29 mouse cellular contexts compared by ENCODE assay signal in the genomic region with DNA sequence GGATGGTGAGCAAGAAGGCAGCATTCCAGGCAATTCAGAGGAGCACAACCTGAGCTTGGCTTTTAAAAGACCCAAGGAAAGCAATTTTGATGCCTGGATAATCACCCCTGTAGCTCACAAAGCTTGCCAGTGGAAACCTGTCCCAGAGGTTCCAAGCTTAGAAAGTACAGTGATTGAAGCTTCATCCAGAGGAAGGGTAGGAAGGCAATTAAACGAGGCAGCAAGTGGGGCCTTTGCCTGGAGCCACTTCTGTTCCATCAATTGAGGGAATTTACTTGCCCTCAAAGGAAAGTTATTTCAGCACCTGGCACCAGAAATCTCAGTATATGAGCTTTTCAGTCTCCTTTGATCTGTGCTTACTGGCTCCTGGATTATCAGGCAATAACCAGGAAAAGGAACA.
DNase-seq lines count a peak whose midpoint lies in the region; ATAC-seq and TF ChIP-seq lines count a peak whose summit lies in the region.
"Had no signal": no experiment of that assay in that cellular context is flagged by ENCODE, and none has a peak within 500 bp of the region (broad histone marks: within the 10 kb centered on the region; RNA-seq: fewer than 3 reads in every experiment).

No protein-coding gene starts in this region.

- intact Hi-C loops in heart, adult 2 months (cut with DNase I) = no loop called here

- no peaks in the 10 kb centered on the region for H3K79me2 ChIP-seq in heart, adult 2 months (replicated peaks; ENCODE audit: control insufficient read depth, insufficient read depth, low read length)

- peak overlapping the region; percentile 22 for H3K27ac ChIP-seq in heart, embryonic 12.5 days (ENCODE audit: poor library complexity, severe bottlenecking)
- no peak overlapping the region for H3K27ac ChIP-seq in heart, adult 2 months
- peak overlapping the region; percentile 51; the same call in 1 of the 2 replicates for H3K27ac ChIP-seq in lung, postnatal 0 days (ENCODE audit: low read length)
- H3K27ac ChIP-seq in limb, embryonic 14.5 days (replicated peaks; ENCODE audit: low read depth, low read length) = no peak overlapping the region
- H3K27ac ChIP-seq in hindbrain, embryonic 13.5 days = no peak overlapping the region
- H3K27ac ChIP-seq: embryonic facial prominence, embryonic 13.5 days; hindbrain, embryonic 14.5 days; lung, embryonic 15.5 days; stomach, embryonic 15.5 days had no signal

- no peak overlapping the region for H3K4me2 ChIP-seq in heart, embryonic 12.5 days
- no peak overlapping the region for H3K4me2 ChIP-seq in lung, postnatal 0 days (replicated peaks; ENCODE audit: low read depth, low read length)
- no peak overlapping the region for H3K4me2 ChIP-seq in limb, embryonic 14.5 days (replicated peaks; ENCODE audit: low read depth, low read length, severe bottlenecking)
- H3K4me2 ChIP-seq in hindbrain, embryonic 13.5 days = no peak overlapping the region
- H3K4me2 ChIP-seq: embryonic facial prominence, embryonic 13.5 days; hindbrain, embryonic 14.5 days; liver, embryonic 11.5 days; lung, embryonic 15.5 days; stomach, embryonic 15.5 days had no signal

- no peaks in the 10 kb centered on the region for H3K36me3 ChIP-seq in heart, embryonic 12.5 days
- no peaks in the 10 kb centered on the region; the same call in 1 of the 2 replicates for H3K36me3 ChIP-seq in heart, adult 2 months (ENCODE audit: control insufficient read depth, insufficient read depth, low read length)
- no peaks in the 10 kb centered on the region for H3K36me3 ChIP-seq in lung, postnatal 0 days (ENCODE audit: insufficient read depth, low read length)
- no peaks in the 10 kb centered on the region for H3K36me3 ChIP-seq in limb, embryonic 14.5 days (ENCODE audit: control insufficient read depth, insufficient read depth, low read length)
- no peaks in the 10 kb centered on the region for H3K36me3 ChIP-seq in hindbrain, embryonic 13.5 days
- H3K36me3 ChIP-seq: embryonic facial prominence, embryonic 13.5 days; lung, embryonic 15.5 days; stomach, embryonic 15.5 days had no signal

- no peak overlapping the region for H3K9ac ChIP-seq in heart, embryonic 12.5 days
- no peak overlapping the region for H3K9ac ChIP-seq in heart, adult 2 months (ENCODE audit: low read depth, low read length)
- no peak overlapping the region for H3K9ac ChIP-seq in lung, postnatal 0 days (replicated peaks; ENCODE audit: low read depth)
- H3K9ac ChIP-seq in limb, embryonic 14.5 days (ENCODE audit: low read depth, low read length, severe bottlenecking) = no peak overlapping the region
- no peak overlapping the region for H3K9ac ChIP-seq in hindbrain, embryonic 13.5 days
- H3K9ac ChIP-seq: embryonic facial prominence, embryonic 13.5 days; hindbrain, embryonic 14.5 days; lung, embryonic 15.5 days; stomach, embryonic 15.5 days had no signal

- no peak for TF ChIP-seq EP300 in heart, adult 2 months (IDR thresholded peaks at IDR 0.05; ENCODE audit: insufficient read depth, low read depth, low read length)
- no peak for TF ChIP-seq EP300 in lung, postnatal 0 days (IDR thresholded peaks at IDR 0.05)

- WGBS in heart, embryonic 12.5 days = 37% methylated on average over 1 of the region's 1 CpGs
- WGBS in heart, adult 2 months = 43% methylated on average over 1 of the region's 1 CpGs
- WGBS in lung, postnatal 0 days = 40% methylated on average over 1 of the region's 1 CpGs
- 0% methylated on average over 1 of the region's 1 CpGs for WGBS in limb, embryonic 14.5 days
- 79% methylated on average over 1 of the region's 1 CpGs for whole genome bisulfite sequencing in hindbrain, embryonic 13.5 days

- DNase-seq in heart, adult 2 months = no peak
- no peak for DNase-seq in lung, postnatal 0 days (ENCODE audit: low spot score)
- no peak for DNase-seq in lung, postnatal 25 days (ENCODE audit: low spot score)
- DNase-seq in forelimb bud, embryonic 11.5 days (ENCODE audit: low read depth, low spot score) = peak; percentile 43
- DNase-seq in limb, embryonic 14.5 days (ENCODE audit: low spot score) = peak; percentile 55
- DNase-seq: cerebellum, adult 11 months; cerebellum, adult 9-10 months; embryo, embryonic 11 days; gastrocnemius, postnatal 10 days; heart, postnatal 4 days; kidney, adult 9 months; kidney, postnatal 10 days; layer of hippocampus, postnatal 36 days; left cerebral cortex, postnatal 4 days; lung, postnatal 4 days; midbrain, embryonic 14.5 days; right cerebral cortex, postnatal 25 days had no signal

- no peak for TF ChIP-seq POLR2A in heart, adult 2 months (IDR thresholded peaks at IDR 0.05; ENCODE audit: insufficient read depth, low read depth, low read length)
- no peak for TF ChIP-seq POLR2A in limb, embryonic 14.5 days (IDR thresholded peaks at IDR 0.05; ENCODE audit: borderline replicate concordance, extremely low read depth, insufficient read depth, insufficient read length)

- no peak for TF ChIP-seq CTCF in heart, adult 2 months (IDR thresholded peaks at IDR 0.05)
- no peak for TF ChIP-seq CTCF in lung, postnatal 0 days (IDR thresholded peaks at IDR 0.05)

- H3K4me1 ChIP-seq in heart, embryonic 12.5 days (replicated peaks) = peaks cover 17% of the 10 kb centered on the region
- no peaks in the 10 kb centered on the region; the same call in 1 of the 2 replicates for H3K4me1 ChIP-seq in heart, adult 2 months (ENCODE audit: control insufficient read depth, insufficient read depth, low read length)
- no peaks in the 10 kb centered on the region for H3K4me1 ChIP-seq in lung, postnatal 0 days (ENCODE audit: insufficient read depth, low read depth, low read length)
- H3K4me1 ChIP-seq in limb, embryonic 14.5 days (ENCODE audit: control insufficient read depth, insufficient read depth, low read length) = peaks cover 7% of the 10 kb centered on the region; the same call in 1 of the 2 replicates
- no peaks in the 10 kb centered on the region for H3K4me1 ChIP-seq in hindbrain, embryonic 13.5 days (replicated peaks)
- H3K4me1 ChIP-seq: embryonic facial prominence, embryonic 13.5 days; lung, embryonic 15.5 days; megakaryocyte, embryonic 14.5 days; stomach, embryonic 15.5 days had no signal

- no peak for ATAC-seq in heart, embryonic 12.5 days (ENCODE audit: insufficient number of reproducible peaks, low FRiP score)
- ATAC-seq in lung, postnatal 0 days = no peak
- ATAC-seq in limb, embryonic 14.5 days (ENCODE audit: low FRiP score, low read depth) = no peak
- no peak for ATAC-seq in hindbrain, embryonic 13.5 days (ENCODE audit: low FRiP score)
- ATAC-seq: CD4-positive, CD25-positive, alpha-beta regulatory T cell, adult 4 months; forebrain, embryonic 16.5 days; intestine, postnatal 0 days had no signal

- H3K9me3 ChIP-seq in heart, embryonic 12.5 days (replicated peaks) = no peaks in the 10 kb centered on the region
- H3K9me3 ChIP-seq in lung, postnatal 0 days (ENCODE audit: low read length) = no peaks in the 10 kb centered on the region
- H3K9me3 ChIP-seq in limb, embryonic 14.5 days (ENCODE audit: control insufficient read depth, low read length) = no peaks in the 10 kb centered on the region
- H3K9me3 ChIP-seq in hindbrain, embryonic 13.5 days = no peaks in the 10 kb centered on the region
- H3K9me3 ChIP-seq: embryonic facial prominence, embryonic 13.5 days; lung, embryonic 15.5 days; megakaryocyte, embryonic 14.5 days; stomach, embryonic 15.5 days had no signal

- H3K4me3 ChIP-seq in heart, embryonic 12.5 days = no peak overlapping the region
- H3K4me3 ChIP-seq in heart, adult 2 months = no peak overlapping the region
- no peak overlapping the region for H3K4me3 ChIP-seq in lung, postnatal 0 days (ENCODE audit: low read depth, low read length)
- no peak overlapping the region for H3K4me3 ChIP-seq in limb, embryonic 14.5 days (replicated peaks; ENCODE audit: low read length)
- H3K4me3 ChIP-seq in hindbrain, embryonic 13.5 days = no peak overlapping the region
- H3K4me3 ChIP-seq: embryonic facial prominence, embryonic 13.5 days; erythroblast, embryonic 14.5 days; lung, embryonic 15.5 days; megakaryocyte, embryonic 14.5 days; stomach, embryonic 15.5 days had no signal

- H3K27me3 ChIP-seq in heart, embryonic 12.5 days (replicated peaks) = no peaks in the 10 kb centered on the region
- no peaks in the 10 kb centered on the region for H3K27me3 ChIP-seq in heart, adult 2 months (ENCODE audit: control insufficient read depth, insufficient read depth, low read length)
- H3K27me3 ChIP-seq in lung, postnatal 0 days (replicated peaks; ENCODE audit: insufficient read depth, low read length) = no peaks in the 10 kb centered on the region
- H3K27me3 ChIP-seq in limb, embryonic 14.5 days (ENCODE audit: control insufficient read depth, insufficient read depth, low read length) = no peaks in the 10 kb centered on the region
- H3K27me3 ChIP-seq in hindbrain, embryonic 13.5 days = no peaks in the 10 kb centered on the region
- H3K27me3 ChIP-seq: embryonic facial prominence, embryonic 13.5 days; lung, embryonic 15.5 days; megakaryocyte, embryonic 14.5 days; stomach, embryonic 15.5 days had no signal

Comparison
In these comparisons a context has a peak if more than half of its experiments do, and no peak if none do; other contexts are left out.
1. H3K27ac ChIP-seq: peak in heart, embryonic 12.5 days (single experiment) and lung, postnatal 0 days (single experiment); none in heart, adult 2 months (single experiment), limb, embryonic 14.5 days (single experiment) and hindbrain, embryonic 13.5 days (single experiment).
2. DNase-seq: peak in forelimb bud, embryonic 11.5 days (single experiment) and limb, embryonic 14.5 days (single experiment); none in heart, adult 2 months (0 of 2), lung, postnatal 0 days (single experiment) and lung, postnatal 25 days (single experiment).